Mouse (Mus musculus) intestine, embryonic 16.5 days (tissue): ENCODE measurements around the gene Gm7347. TPM values are rescaled to one million over a fixed set of nuclear protein-coding genes. Genes with fewer than 3 reads are reported as not detected.
"Not testable (repeated sequence)": the region's sequence is repeated elsewhere in the genome, so short reads cannot be mapped to it uniquely, and the experiment has no call there.

Experiments used
- ATAC-seq: fragments of 200-750 bp; cut with Nextera tagmentation; 2 replicates; pipeline ENCODE4 v1.8.0; 2017; ENCODE audit warnings: moderate TSS enrichment, moderate library complexity
- H3K27ac ChIP-seq: fragments of 300-500 bp; sonication (generic); 2 replicates; pipeline ENCODE4 v1.5.1; 2014; ENCODE audit warnings: mild to moderate bottlenecking, low read length
- H3K27me3 ChIP-seq: fragments of 300-500 bp; sonication (generic); replicated peaks from 2 replicates; pipeline ENCODE4 v1.6.1; 2014; ENCODE audit warnings: low read length, control low read depth, mixed read lengths; ENCODE audit not compliant: control insufficient read depth, insufficient read depth
- H3K36me3 ChIP-seq: fragments of 300-500 bp; sonication (generic); 2 replicates; pipeline ENCODE4 v1.6.1; 2014; ENCODE audit warnings: low read length, control low read depth; ENCODE audit not compliant: control insufficient read depth, insufficient read depth
- H3K4me1 ChIP-seq: fragments of 300-500 bp; sonication (generic); 2 replicates; pipeline ENCODE4 v1.6.1; 2014; ENCODE audit warnings: low read length, control low read depth, mixed read lengths; ENCODE audit not compliant: control insufficient read depth, insufficient read depth
- H3K4me2 ChIP-seq: fragments of 300-500 bp; sonication (generic); 2 replicates; pipeline ENCODE4 v1.6.1; 2014; ENCODE audit warnings: low read depth, low read length, control low read depth
- H3K4me3 ChIP-seq: fragments of 300-500 bp; sonication (generic); 2 replicates; pipeline ENCODE4 v1.5.1; 2014; ENCODE audit warnings: mild to moderate bottlenecking, low read length
- H3K9ac ChIP-seq: fragments of 300-500 bp; sonication (generic); 2 replicates; pipeline ENCODE4 v1.6.1; 2014; ENCODE audit warnings: low read depth, low read length
- H3K9me3 ChIP-seq: fragments of 300-500 bp; sonication (generic); 2 replicates; pipeline ENCODE4 v1.6.1; 2016; ENCODE audit warnings: low read length, control low read depth; ENCODE audit not compliant: control insufficient read depth
- WGBS: fragments of 180-500 bp; shearing (Covaris S2); extraction: QIAGEN DNeasy Blood & Tissue Kit; methylation state at CpG from one replicate; pipeline ENCODE4 v1.1.7; 2014; 5-methylcytosine and 5-hydroxymethylcytosine counted together
- polyA plus RNA-seq: library from polyadenylated mRNA; unstranded; fragments of >200 nt; fragmentation: Nextera tagmentation; extraction: Ambion mirVana; gene quantifications from 2 replicates; pipeline ENCODE4 v1.2.1, GENCODE M21; 2015

The Gm7347 gene
- polyA plus RNA-seq: not detected in 2 replicates

DNA sequence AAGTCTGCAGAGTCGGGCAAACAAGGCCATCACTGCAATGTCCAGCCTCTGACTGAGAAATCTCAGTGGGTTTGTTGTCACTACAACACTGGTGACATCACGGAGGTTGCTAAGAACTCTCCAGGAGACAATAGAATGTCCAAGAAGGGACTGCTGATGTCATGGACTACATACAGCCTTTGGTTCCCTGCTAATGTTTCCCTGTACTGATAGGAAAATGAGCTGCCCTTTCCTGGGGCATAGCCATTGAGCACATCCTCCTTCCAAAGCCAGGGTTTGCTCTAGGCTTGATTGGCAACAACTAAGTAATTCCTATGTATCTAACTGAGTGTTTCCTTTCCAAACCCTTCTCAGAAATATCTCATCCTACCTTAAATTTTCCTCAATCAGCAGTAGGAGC lies at the start of gene Gm7347:
Gene Gm7347 (minus strand): TSS at position 101 of the 400 bp plus-strand sequence.
- H3K9ac ChIP-seq, H3K27me3 ChIP-seq, H3K27ac ChIP-seq, H3K4me2 ChIP-seq, H3K9me3 ChIP-seq, H3K4me3 ChIP-seq, ATAC-seq, H3K4me1 ChIP-seq, H3K36me3 ChIP-seq: not testable (repeated sequence)
- no CpG with 5 or more reads among the region's 2 CpGs for WGBS

DNA sequence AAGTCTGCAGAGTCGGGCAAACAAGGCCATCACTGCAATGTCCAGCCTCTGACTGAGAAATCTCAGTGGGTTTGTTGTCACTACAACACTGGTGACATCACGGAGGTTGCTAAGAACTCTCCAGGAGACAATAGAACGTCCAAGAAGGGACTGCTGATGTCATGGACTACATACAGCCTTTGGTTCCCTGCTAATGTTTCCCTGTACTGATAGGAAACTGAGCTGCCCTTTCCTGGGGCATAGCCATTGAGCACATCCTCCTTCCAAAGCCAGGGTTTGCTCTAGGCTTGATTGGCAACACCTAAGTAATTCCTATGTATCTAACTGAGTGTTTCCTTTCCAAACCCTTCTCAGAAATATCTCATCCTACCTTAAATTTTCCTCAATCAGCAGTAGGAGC lies 46.9 kb upstream of the Gm7347 start, which contains the start of gene 5031410I06Rik:
Gene 5031410I06Rik (minus strand): TSS at position 101 of the 400 bp plus-strand sequence.
- H3K36me3 ChIP-seq, H3K27ac ChIP-seq, H3K9ac ChIP-seq, ATAC-seq, H3K4me3 ChIP-seq, H3K4me2 ChIP-seq, H3K4me1 ChIP-seq, H3K9me3 ChIP-seq, H3K27me3 ChIP-seq: not testable (repeated sequence)
- no CpG with 5 or more reads among the region's 3 CpGs for WGBS

DNA sequence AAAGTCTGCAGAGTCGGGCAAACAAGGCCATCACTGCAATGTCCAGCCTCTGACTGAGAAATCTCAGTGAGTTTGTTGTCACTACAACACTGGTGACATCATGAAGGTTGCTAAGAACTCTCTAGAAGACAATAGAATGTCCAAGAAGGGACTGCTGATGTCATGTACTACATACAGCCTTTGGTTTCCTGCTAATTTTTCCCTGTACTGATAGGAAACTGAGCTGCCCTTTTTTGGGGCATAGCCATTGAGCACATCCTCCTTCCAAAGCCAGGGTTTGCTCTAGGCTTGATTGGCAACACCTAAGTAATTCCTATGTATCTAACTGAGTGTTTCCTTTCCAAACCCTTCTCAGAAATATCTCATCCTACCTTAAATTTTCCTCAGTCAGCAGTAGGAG lies 30.8 kb upstream of the Gm7347 start, which contains the start of gene Gm10471:
Gene Gm10471 (minus strand): TSS at position 101 of the 400 bp plus-strand sequence.
- H3K9ac ChIP-seq, H3K4me1 ChIP-seq, H3K27me3 ChIP-seq, H3K4me2 ChIP-seq, H3K4me3 ChIP-seq, H3K36me3 ChIP-seq, H3K27ac ChIP-seq, H3K9me3 ChIP-seq, ATAC-seq: not testable (repeated sequence)
- 63% methylated on average over 1 of the region's 1 CpGs for WGBS

DNA sequence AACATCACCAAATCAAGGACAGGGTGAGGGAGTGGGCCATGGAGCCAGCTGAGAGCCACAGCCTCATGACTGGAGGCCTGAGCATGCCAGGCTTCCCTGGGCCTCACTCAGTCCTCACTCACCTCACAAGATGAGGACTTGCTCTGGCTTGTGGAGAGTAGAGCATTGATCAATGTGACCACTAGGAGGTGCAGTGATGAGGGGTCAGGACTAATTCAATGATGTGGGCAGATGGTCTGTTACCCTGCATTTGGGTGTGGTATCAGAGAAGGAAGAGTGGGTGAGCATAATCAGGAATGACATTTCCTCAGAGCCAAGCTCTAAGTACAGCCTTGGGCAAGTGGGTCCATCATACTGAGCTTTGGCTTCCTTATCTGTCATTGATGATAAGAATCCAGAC lies 20.6 kb upstream of the Gm7347 start:
- not testable (repeated sequence) for H3K9ac ChIP-seq, H3K4me2 ChIP-seq, H3K27ac ChIP-seq, ATAC-seq, H3K36me3 ChIP-seq, H3K4me3 ChIP-seq, H3K4me1 ChIP-seq, H3K9me3 ChIP-seq, H3K27me3 ChIP-seq

DNA sequence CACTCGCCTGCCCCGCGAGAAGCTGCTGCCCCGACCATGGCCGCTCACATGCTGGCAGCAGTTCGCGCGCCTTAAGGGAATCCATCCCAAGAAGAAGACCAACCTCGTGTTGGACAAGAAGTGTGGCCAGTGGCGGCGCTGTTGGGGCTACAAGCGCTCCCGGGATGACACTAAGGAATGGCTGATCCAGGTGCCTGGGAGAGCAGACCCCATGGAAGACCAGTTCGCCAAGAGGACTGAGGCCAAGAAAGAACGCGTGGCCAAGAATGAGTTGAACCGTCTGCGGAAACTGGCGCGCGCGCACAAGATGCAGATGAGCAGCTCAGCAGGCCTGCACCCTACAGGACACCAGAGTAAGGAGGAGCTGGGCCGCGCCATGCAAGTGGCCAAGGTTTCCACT lies 12.3 kb upstream of the Gm7347 start:
- Histone ChIP-seq H3K4me3 (no peak overlapping the region), H3K9ac (no peak overlapping the region), H3K9me3 (no peaks in the 10 kb centered on the region), H3K4me1 (no peaks in the 10 kb centered on the region), H3K27me3 (no peaks in the 10 kb centered on the region), H3K4me2 (no peak overlapping the region), H3K27ac (no peak overlapping the region), H3K36me3 (no peaks in the 10 kb centered on the region)
- WGBS: 87% methylated on average over 24 of the region's 24 CpGs
- no peak for ATAC-seq

DNA sequence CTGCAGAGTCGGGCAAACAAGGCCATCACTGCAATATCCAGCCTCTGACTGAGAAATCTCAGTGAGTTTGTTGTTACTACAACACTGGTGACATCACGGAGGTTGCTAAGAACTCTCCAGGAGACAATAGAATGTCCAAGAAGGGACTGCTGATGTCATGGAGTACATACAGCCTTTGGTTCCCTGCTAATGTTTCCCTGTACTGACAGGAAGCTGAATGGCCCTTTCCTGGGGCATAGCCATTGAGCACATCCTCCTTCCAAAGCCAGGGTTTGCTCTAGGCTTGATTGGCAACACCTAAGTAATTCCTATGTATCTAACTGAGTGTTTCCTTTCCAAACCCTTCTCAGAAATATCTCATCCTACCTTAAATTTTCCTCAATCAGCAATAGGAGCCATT lies 18.9 kb downstream of the Gm7347 start, which contains the start of gene Speer4a:
Gene Speer4a (minus strand): TSS at position 101 of the 400 bp plus-strand sequence.
- not testable (repeated sequence) for H3K9me3 ChIP-seq, H3K9ac ChIP-seq, ATAC-seq, H3K27me3 ChIP-seq, H3K27ac ChIP-seq, H3K36me3 ChIP-seq, H3K4me2 ChIP-seq, H3K4me1 ChIP-seq, H3K4me3 ChIP-seq
- WGBS: 74% methylated on average over 2 of the region's 2 CpGs

DNA sequence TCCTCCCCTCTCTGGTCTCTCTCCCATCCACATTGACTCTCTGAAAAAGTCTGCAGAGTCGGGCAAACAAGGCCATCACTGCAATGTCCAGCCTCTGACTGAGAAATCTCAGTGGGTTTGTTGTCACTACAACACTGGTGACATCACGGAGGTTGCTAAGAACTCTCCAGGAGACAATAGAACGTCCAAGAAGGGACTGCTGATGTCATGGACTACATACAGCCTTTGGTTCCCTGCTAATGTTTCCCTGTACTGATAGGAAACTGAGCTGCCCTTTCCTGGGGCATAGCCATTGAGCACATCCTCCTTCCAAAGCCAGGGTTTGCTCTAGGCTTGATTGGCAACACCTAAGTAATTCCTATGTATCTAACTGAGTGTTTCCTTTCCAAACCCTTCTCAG lies 35.6 kb downstream of the Gm7347 start, which contains the start of gene Gm5862:
Gene Gm5862 (minus strand): TSS at position 101 of the 400 bp plus-strand sequence.
- not testable (repeated sequence) for H3K4me1 ChIP-seq, H3K4me3 ChIP-seq, H3K4me2 ChIP-seq, H3K27ac ChIP-seq, H3K27me3 ChIP-seq, ATAC-seq, H3K36me3 ChIP-seq, H3K9ac ChIP-seq, H3K9me3 ChIP-seq
- WGBS: no CpG with 5 or more reads among the region's 3 CpGs

DNA sequence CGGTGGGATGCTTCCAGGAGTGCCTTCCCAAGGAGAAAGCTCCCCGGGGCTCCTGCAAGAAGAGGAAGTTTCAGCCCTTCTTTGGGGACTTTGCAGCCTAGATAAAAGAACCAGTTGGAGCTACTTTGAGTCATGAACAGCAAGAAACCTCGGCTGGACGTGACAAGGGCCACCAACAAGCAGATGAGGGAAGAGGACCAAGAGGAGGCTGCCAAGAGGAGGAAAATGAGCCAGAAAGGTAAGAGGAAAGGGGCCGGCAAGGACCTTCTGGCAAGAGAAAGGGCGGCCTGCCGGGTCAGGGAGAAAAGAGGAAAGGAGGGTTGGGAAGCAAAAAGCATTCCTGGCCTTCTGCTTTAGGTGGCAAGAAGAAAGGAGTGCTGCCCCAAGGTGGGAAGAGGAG lies 50.7 kb downstream of the Gm7347 start:
- H3K27ac ChIP-seq, H3K4me1 ChIP-seq, H3K4me2 ChIP-seq, H3K9me3 ChIP-seq, H3K4me3 ChIP-seq, ATAC-seq, H3K9ac ChIP-seq, H3K36me3 ChIP-seq, H3K27me3 ChIP-seq: not testable (repeated sequence)
- 68% methylated on average over 6 of the region's 7 CpGs for WGBS

DNA sequence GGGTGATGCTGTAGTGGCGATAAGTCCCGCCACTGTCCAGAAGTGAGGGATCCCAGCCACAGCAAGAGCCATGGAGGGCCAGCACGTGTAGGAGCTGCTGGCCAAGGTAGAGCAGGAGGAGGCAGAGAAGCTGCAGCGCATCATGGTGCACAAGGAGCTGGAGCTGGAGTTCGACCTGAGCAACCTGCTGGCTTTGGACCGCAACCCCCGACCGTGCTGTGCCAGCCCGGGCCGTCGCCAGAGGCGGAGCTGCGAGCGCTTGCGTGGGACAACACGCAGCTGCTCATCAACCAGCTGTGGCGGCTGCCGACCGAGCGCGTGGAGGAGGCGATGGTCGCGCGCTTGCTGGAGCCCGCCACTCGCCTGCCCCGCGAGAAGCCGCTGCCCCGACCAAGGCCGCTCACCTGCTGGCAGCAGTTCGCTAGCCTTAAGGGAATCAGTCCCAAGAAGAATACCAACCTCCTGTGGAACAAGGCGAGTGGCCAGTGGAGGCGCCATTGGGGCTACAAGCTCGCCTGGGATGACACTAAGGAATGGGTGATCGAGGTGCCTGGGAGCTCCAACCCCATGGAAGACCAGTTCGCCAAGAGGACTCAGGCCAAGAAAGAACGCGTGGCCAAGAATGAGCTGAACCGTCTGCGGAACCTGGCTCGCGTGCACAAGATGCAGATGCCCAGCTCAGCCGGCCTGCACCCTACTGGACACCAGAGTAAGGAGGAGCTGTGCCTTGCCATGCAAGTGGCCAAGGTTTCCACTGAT lies 51.3 kb downstream of the Gm7347 start:
- not testable (repeated sequence) for H3K27me3 ChIP-seq, H3K4me1 ChIP-seq, H3K9ac ChIP-seq, H3K36me3 ChIP-seq, H3K27ac ChIP-seq, H3K9me3 ChIP-seq
- H3K4me3 ChIP-seq: peak overlapping the region; percentile 36
- peak; percentile 73 for ATAC-seq
- WGBS: 14% methylated on average over 45 of the region's 45 CpGs
- H3K4me2 ChIP-seq: peak overlapping the region; percentile 46

DNA sequence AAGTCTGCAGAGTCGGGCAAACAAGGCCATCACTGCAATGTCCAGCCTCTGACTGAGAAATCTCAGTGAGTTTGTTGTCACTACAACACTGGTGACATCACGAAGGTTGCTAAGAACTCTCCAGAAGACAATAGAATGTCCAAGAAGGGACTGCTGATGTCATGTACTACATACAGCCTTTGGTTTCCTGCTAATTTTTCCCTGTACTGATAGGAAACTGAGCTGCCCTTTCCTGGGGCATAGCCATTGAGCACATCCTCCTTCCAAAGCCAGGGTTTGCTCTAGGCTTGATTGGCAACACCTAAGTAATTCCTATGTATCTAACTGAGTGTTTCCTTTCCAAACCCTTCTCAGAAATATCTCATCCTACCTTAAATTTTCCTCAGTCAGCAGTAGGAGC lies 53.7 kb downstream of the Gm7347 start, which contains the start of gene Gm1979:
Gene Gm1979 (minus strand): TSS at position 101 of the 400 bp plus-strand sequence.
- not testable (repeated sequence) for H3K27ac ChIP-seq, ATAC-seq
- 92% methylated on average over 1 of the region's 2 CpGs for WGBS

More for the DNA sequence above, 53.7 kb downstream of the Gm7347 start, which contains the start of gene Gm1979:
- H3K36me3 ChIP-seq, H3K9ac ChIP-seq, H3K4me3 ChIP-seq, H3K27me3 ChIP-seq, H3K9me3 ChIP-seq, H3K4me2 ChIP-seq, H3K4me1 ChIP-seq: not testable (repeated sequence)
